Mouse (Mus musculus) cortical plate, adult 2 months (tissue): ENCODE measurements at regions not wholly inside any gene's neighbourhood (a gene's known extent, or its start where the extent isn't known, plus 50 kb on each side); places are given as distances from the start of the nearest gene placed in this dataset.
"Not testable (repeated sequence)": the region's sequence is repeated elsewhere in the genome, so short reads cannot be mapped to it uniquely, and the experiment has no call there.

Source experiments
- CTCF ChIP-seq: fragments of 200-500 bp; IDR thresholded peaks from 2 replicates; pipeline ENCODE4 v1.5.1; 2011; ENCODE audit warnings: mild to moderate bottlenecking, control low read depth, low read length; ENCODE audit not compliant: insufficient read depth; ENCODE audit errors: extremely low read depth
- POLR2A ChIP-seq: fragments of 200-500 bp; IDR thresholded peaks from 2 replicates; pipeline ENCODE4 v1.6.1; 2011; ENCODE audit warnings: mild to moderate bottlenecking, low read length, control low read depth; ENCODE audit not compliant: insufficient read depth; ENCODE audit errors: extremely low read depth

DNA sequence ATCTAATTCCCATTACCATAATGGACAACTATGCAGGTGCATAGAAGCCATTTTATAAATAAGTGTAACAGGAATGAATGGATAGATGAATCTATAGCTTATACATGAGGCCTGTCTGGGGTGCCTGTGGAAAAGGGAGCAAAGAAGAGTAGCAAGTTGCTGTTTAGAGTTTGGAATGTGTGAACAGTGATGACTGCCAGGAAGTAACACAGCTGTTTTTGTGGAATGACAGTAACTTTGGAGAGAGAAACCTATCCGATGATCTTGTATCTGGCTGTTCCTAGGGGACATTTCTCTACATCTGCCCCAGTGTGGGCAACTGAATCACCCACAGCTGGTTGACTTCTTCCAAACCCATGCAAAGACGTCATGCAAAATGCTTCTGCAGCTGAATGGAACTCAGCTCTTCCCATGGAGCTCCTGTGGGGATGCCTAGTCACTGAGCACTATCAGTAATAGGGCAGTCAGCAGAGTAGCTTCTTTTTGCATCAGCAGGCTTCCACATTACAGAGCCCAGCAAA is 192.4 kb downstream of the Osr1 start:
- TF ChIP-seq CTCF, POLR2A: not testable (repeated sequence)
